Mouse (Mus musculus): ENCODE measurements around the gene Chp1.
"Not testable (repeated sequence)": the region's sequence is repeated elsewhere in the genome, so short reads cannot be mapped to it uniquely, and the experiment has no call there.

Gene Chp1

DNA sequence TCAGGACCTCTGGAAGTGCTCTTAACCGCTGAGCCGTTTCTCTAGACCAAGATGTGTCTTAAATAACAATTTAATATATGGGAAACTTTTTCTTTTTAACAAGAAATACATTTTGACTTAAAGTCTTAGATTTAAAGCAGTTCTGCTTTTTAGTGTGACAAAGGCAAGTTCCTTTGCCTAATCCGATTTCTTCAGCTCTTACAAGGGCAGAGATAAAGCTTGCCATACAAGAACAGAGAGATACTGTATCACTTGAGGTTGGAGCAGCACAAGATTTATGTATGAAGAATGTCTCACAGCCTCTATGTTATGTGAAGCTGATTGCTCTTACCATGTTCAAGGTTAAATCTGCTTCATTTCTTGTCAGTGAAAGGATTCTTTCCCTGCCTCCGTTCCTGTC lies 17.8 kb downstream of the Chp1 start:
- in situ Hi-C loops (cut with MboI, MseI) = loop anchor here in 1 of 2 experiments (10.0 kb wide), 1 partner anchor 1320 kb away; no protein-coding TSS in a partner anchor

DNA sequence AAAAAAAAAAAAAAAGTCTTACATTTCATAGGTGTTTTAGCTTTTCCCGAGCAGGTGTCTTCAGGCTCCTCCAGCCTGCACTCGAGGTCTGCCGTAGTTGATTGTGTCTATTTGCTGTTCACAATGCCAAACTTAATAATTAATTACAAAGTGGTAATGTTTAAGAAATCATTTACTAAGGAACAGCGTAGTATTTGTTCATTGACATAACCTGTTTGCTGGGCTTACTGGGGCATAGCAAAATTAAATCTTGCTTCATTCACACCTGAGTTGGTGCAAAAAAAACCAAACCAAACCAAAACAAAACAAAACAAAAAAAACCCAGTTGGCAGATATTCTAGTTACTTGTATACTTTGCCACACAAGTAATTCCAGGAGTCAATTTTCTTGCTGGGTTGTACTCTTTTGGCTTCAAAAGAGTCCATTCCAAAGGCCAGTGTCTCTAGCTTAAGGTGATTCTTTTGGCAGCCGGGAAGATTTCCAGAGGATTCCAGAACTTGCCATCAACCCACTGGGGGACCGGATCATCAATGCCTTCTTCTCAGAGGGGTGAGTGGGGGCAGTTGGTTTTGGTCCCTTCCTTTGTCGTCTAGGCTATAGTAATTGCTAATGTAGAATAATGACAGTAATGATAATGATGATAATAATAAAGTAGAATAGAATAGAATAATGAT lies 18.8 kb downstream of the Chp1 start:
- in situ Hi-C loops (cut with MboI, MseI) = loop anchor here in 1 of 2 experiments (10.0 kb wide), 1 partner anchor 1318 kb away; no protein-coding TSS in a partner anchor

- in situ Hi-C loops (cut with MboI, MseI) = no loop called here
Measured at GRCm38 (mm10) chr2:119572471-119572870, 25.0 kb downstream of the Chp1 start.

DNA sequence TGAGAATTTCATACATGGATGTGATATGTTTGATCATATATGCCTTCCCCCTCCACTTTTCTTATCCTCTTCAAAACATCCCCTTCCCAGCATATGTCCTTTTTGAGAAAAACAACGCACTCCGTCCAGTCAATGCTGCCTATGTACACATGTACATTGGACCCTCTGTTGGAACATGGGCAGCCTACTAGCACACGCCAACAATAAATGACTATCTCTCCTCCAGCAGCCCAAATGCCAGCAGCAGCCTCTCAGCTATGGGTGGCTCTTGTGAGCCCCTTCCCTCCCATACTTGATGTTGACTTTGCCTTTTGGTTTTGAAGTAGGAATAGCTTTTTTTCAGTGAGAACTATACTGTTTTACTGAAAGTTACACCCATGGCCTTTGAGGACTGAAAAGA lies 34.1 kb downstream of the Chp1 start:
- in situ Hi-C loops (cut with MboI, MseI) = loop anchor here in 1 of 2 experiments (5.0 kb wide), 1 partner anchor 49 kb away; no protein-coding TSS in a partner anchor

DNA sequence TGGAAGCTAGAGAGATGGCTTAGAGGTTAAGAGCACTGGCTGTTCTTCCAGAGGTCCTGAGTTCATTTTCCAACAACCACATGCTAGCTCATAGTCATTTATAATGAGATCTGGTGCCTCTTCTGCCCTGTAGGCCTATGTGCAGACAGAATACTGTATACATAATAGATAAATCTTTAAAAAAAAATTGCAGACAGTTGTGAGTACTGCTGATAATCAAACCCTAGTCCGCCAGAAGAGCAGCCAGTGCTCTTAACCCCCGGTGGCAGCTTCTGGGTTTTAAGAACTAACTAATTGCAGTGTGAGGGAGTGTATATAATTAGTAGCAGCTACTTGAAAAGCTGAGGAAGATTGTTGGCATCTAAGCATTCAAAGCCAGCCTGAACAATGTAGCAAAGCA lies 35.9 kb downstream of the Chp1 start:
- in situ Hi-C loops (cut with MboI, MseI) = loop anchor here in 1 of 2 experiments (5.0 kb wide), 1 partner anchor 51 kb away; no protein-coding TSS in a partner anchor

- in situ Hi-C loops (cut with MboI, MseI) = loop anchor here in 1 of 2 experiments (5.0 kb wide), 1 partner anchor 52 kb away; no protein-coding TSS in a partner anchor
Measured at GRCm38 (mm10) chr2:119584282-119584681, 36.8 kb downstream of the Chp1 start.

- in situ Hi-C loops (cut with MboI, MseI) = no loop called here
Measured at GRCm38 (mm10) chr2:119587383-119587782, 39.9 kb downstream of the Chp1 start.

GRCm38 (mm10) chr2:119591247-119591646 lies 43.8 kb downstream of the Chp1 start:
- in situ Hi-C loops (cut with MboI, MseI) = no loop called here

GRCm38 (mm10) chr2:119593765-119594112 lies 46.2 kb downstream of the Chp1 start:
- in situ Hi-C loops (cut with MboI, MseI) = no loop called here

- in situ Hi-C loops (cut with MboI, MseI) = no loop called here
Measured at GRCm38 (mm10) chr2:119594113-119594981, 46.9 kb downstream of the Chp1 start.

- in situ Hi-C loops (cut with MboI, MseI) = no loop called here
Measured at GRCm38 (mm10) chr2:119595308-119595707, 47.8 kb downstream of the Chp1 start.

- in situ Hi-C loops (cut with MboI, MseI) = no loop called here
Measured at GRCm38 (mm10) chr2:119596781-119597330, 49.4 kb downstream of the Chp1 start.

DNA sequence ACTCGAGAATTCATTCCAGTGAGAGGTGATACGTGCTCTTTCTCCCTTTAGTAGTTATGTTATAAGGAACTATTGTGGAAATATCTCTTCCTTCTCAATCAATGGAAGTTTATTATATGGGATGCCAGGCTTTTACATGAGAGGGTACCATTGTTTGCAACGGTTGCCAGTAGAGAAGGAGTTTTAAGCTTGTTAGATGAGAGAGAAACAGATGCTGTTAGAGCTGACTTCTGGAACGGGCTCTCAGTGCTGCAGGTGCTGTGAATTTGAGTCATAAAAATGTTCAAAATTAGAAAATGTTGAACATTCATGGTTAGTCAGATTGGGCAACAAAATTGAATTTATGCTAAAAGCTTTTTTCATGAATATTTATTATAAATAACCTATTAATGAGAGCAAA lies 53.5 kb downstream of the Chp1 start:
- in situ Hi-C loops (cut with MboI, MseI) = no loop called here

DNA sequence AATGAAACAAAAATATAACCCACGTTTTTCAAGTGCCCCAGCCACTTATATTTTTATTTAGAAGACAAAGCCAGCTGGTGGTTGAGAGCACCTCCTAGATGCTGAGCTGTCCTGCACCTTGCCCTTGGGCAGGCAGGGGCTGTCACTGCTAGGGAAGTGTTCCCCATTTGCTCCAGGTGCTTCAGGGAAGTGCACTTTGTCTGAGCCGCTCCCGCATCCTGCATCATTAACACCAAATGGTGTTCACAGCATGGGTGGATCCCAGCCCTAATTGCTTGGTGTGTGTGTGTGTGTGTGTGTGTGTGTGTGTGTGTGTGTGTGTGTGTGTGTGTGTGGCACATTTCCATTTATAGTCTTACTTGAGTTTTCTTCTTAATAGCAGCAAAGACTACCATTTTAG lies 54.1 kb downstream of the Chp1 start:
- in situ Hi-C loops (cut with MboI, MseI) = not testable (repeated sequence)

DNA sequence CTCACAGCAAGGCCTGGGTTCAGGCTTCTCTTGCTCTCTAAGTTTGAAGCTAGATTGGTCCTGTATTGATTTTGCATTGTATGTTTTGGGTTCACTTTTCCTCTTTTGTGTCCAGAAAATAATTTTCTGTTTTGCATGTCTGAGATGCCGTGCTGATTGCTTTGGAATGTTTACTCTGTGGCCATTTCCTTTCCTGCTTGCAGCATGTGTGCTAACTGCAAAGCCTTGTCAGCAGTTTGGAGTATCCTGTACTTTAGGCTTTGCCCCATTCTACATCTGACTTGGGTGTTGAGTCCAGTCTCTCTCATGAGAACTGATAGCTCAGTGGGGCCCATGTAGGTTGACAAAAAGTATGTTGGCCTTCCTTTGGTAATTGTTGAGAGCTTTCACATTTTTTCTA lies 55.0 kb downstream of the Chp1 start:
- in situ Hi-C loops (cut with MboI, MseI) = no loop called here

GRCm38 (mm10) chr2:119603909-119604308 lies 56.4 kb downstream of the Chp1 start:
- in situ Hi-C loops (cut with MboI, MseI) = no loop called here

- in situ Hi-C loops (cut with MboI, MseI) = no loop called here
Measured at GRCm38 (mm10) chr2:119605361-119605973, 58.0 kb downstream of the Chp1 start.

- in situ Hi-C loops (cut with MboI, MseI) = no loop called here
Measured at GRCm38 (mm10) chr2:119607023-119607422, 59.5 kb downstream of the Chp1 start.

- in situ Hi-C loops (cut with MboI, MseI) = no loop called here
Measured at GRCm38 (mm10) chr2:119617841-119618198, 70.3 kb downstream of the Chp1 start.

GRCm38 (mm10) chr2:119618199-119618982 lies 70.9 kb downstream of the Chp1 start, which contains the start of the genes Nusap1 and Oip5:
Gene Nusap1 (plus strand): TSS chr2:119618298.
Gene Oip5 (minus strand): TSS chr2:119618469.
- in situ Hi-C loops (cut with MboI, MseI) = no loop called here

- in situ Hi-C loops (cut with MboI, MseI) = not testable (repeated sequence)
Measured at GRCm38 (mm10) chr2:119619002-119619401, 71.5 kb downstream of the Chp1 start.
